Mouse (Mus musculus): ENCODE measurements at regions not wholly inside any gene's neighbourhood (a gene's known extent, or its start where the extent isn't known, plus 50 kb on each side); places are given as distances from the start of the nearest gene placed in this dataset.

DNA sequence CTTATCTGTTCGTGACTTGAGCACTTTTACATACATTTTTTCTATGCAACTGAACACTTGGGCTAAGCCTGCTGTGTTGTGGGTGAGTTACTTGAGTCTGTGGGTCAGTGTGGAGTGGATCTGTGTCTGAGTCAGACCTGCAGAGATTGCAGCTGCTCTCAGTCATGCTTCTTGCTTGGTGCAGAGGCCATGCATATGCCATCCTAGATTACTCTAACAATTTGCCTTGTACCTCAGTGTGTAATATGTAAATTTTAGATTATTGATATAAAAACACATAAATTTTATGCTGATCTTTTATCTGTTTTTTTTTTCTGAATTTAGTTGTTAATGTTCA lies 326.2 kb downstream of the 1700129C05Rik start:
- no peak for DNase-seq

GRCm38 (mm10) chr14:58815616-58816539 lies 326.8 kb downstream of the 1700129C05Rik start:
- DNase-seq: no peak

- DNase-seq: peak; percentile 14
Measured at GRCm38 (mm10) chr14:58812585-58812984, 330.1 kb downstream of the 1700129C05Rik start.

DNA sequence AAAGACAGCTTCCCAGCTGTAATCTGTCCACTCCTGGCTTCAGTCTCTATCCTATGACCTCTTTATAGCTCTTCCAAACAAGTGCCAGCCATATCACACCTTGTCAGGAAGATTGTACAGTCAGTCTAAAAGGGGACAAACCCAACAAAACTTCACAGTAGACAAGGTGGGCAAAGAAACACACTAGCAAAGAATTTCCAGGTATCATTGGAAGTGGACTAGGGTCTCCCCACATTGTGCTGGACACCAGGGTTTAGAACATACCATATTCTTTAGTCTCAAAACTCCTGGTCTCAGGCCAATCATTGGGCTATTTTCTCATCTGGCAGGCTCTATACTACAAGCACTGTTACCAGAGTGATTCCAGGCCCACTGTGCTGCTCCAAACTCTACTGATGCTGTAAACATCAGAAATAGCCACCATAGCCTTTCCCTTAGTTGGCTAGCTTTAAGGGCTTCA lies 341.3 kb downstream of the 1700129C05Rik start:
- DNase-seq: no peak

DNA sequence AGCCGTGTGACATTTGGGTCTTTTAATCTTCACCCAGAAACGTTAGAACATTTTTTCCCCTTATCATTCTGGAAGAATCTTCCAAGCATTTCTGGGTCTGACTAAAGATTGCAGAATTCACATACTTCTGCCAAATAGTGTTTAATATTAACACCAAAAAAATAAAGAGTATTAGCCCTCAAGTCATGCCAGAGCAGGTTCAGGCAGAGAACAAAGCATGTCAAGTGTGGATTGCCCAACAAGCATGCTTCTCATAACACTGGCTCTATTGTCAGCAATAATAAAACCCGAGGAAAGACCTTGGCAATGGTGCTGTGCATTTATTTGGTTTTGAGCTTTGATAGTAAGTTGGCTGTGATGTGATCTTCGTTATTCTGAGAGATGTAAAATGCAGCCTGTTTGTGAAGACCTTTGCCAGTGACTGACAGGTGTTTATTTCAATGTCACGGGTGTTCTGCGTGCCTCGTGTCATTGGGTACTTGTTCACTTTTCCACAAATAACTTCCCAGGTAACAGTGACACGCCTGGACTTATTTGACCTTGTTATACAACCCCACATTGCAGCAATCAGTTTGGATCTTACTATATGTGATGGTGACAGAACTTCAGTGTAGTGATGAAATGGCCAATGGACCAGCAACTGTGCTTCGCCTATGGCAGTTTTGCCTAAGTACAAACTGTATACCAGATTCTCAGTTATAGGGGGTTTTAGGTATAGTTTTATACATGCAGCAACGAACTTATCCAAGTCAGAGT lies 354.3 kb downstream of the 1700129C05Rik start:
- no peak for DNase-seq

DNA sequence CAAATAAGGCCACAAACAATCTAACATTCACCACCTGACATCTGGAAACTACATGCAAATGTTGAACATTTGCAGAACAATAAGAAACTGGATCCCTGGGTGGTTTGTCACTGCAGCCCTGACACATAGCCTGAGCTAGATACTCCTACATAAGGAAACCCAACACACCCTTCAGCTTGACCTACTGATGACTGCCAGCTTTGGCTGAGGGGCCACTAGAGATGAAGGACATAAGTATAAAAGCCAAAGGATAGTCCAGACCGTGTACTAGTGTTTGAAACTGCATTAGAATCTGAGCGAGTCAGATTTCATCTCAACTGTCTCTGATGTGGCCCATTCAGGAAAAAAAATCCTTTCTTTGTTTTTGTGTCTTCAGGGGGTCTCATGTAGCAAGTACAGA lies 355.1 kb downstream of the 1700129C05Rik start:
- no peak for DNase-seq

DNA sequence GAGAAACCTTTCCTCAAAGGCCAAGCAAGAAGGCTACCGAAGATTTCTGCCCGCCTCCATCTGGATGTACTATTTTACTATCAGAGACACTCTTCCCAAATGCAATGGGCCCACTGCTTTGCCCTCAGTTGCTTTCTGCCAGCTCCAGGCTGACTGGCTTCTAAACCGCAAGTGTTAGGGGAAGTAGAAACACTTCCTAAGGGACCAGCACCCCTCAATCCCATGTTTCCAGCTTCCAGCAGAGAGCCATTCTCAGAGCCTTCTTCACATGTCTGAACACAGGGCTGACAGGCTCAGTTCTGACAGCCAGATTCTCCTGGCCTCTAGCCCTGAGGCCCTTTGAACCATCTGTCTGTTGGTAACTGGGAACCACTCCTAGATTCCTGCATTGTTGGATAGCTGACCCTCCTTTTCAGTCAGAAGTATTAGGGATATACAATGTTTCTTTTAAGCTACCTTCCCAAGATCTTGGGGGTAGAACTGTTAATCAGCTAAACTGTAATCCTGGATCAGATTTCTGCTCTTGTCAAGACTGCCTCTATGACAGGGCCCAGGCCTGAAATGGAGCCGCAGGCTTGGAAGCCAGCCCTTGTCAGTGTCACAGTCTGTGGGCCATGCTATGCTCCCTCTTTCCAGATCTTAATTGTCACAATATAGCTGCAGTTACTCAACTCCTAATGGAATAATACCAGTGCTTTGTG lies 355.8 kb downstream of the 1700129C05Rik start:
- no peak for DNase-seq

DNA sequence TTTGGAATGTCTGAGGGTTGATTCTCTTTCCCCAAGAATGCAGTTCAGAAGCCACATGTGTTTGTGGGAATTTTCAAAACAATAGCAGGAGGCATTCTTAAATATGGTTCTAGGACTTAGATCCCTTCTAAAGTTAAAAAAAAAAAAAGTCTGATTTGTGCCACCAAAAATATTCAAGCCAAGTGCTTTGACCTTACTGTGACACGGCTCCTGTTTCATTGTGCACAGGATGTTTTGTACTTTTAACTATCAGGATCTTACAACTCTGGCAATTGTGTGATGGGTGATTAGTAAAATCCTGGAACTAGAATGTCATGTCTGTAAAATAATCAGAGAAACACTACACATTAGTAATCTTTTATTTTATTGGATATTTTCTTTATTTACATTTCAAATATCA lies 359.5 kb downstream of the 1700129C05Rik start:
- no peak for DNase-seq

DNA sequence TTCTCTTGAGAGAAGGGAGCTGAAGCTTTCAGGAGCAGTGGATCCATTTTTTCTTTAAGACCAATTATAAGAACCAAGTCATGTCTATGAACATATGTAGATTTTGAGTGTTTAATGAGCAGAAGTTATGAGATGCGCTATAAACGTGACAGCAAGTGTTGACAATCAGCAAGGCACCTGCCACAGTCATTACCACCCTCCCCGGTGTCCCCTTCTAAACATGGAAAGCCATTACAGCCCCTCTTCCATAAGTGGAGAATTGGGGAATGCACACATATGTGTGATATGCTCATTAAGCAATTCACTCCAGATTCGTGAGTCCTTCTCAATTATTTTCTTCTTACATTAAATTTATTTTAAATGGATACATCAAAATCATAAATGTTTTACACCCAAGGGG lies 362.4 kb downstream of the 1700129C05Rik start:
- no peak for DNase-seq

GRCm38 (mm10) chr14:58778675-58779074 lies 364.0 kb downstream of the 1700129C05Rik start:
- DNase-seq: peak; percentile 8

- DNase-seq: no peak
Measured at GRCm38 (mm10) chr14:58761291-58761690, 381.4 kb downstream of the 1700129C05Rik start.

- no peak for DNase-seq
Measured at GRCm38 (mm10) chr14:58759759-58760158, 382.9 kb downstream of the 1700129C05Rik start.

- DNase-seq: no peak
Measured at GRCm38 (mm10) chr14:58753781-58754180, 388.9 kb downstream of the 1700129C05Rik start.

- DNase-seq: no peak
Measured at GRCm38 (mm10) chr14:58753136-58753535, 389.6 kb downstream of the 1700129C05Rik start.

DNA sequence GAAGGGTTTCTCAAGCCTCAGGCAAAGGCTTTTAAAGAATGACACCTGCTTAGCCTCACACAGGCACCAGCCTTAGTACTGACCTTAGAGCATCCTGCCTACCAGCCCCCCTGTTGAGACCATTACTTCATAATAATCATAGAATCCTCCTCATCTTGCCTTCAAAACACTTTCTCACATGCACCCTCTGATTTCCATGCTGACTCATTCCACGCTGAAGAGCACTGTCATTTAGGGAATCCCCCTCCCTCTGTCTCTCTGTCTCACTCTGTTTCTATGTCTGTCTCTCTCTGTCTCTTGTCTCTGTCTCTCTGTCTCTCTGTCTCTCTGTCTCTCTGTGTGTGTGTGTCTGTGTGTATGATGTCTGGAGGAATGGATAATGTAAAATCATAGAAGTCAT lies 416.3 kb downstream of the 1700129C05Rik start:
- DNase-seq: no peak

GRCm38 (mm10) chr14:58714856-58715255 lies 427.8 kb downstream of the 1700129C05Rik start:
- no peak for DNase-seq

DNA sequence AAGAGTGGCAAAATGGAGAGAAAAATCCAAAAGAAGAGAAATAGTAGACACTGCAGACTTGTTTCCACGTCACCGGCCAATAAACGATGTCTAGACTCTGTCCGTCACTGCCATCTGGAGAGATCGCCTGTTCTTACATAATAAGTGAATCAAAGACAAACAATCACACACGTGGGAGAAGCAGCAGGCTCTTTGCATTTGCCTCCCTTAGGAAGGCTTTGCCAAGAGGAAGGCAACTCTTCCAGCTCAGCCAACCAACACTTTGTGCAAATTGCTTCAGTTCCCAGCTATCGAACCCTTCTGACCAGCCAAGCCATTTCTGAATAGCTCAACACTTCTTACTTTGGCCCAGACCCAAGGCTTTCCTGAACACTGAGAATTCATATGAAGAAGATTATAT lies 432.8 kb downstream of the 1700129C05Rik start:
- DNase-seq: no peak

DNA sequence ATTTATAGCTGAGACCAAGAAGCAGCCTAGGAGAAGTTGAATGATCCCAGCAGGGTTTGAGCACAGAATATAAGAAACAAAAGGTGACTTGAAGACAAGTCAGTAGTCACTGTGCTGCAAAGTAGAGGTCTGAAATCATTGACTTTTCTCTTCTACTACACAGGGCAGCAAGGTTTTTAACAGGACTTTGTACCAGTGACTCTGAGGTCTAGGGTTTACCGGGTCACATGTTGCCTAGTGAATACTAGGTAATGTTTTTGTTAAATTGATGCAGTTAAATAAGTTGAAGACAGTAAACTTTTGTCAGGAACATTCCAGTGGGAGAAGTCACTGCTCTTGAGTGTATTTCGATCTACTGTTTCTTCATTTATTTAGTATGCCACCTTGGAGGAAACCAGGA lies 433.4 kb downstream of the 1700129C05Rik start:
- no peak for DNase-seq

DNA sequence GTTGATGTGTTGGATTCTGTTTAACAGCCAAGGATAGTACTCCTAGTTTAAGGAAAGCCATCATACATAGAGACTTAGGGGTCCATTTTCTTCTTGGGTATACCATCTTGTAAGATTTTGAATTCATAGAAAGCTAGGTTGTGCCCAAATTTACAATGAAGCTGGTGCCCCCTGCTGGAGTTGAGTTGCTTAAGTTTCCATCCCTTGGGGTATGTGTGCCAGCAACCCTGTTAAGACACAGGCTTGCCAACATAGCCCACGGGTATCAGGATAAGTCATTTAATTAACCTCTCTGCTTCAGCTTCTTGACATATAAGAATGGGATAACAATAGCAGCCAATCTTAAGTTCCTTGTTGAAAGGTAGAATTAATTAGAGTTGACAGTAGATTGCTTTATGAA lies 440.9 kb downstream of the 1700129C05Rik start:
- peak; percentile 80 for DNase-seq

- DNase-seq: no peak
Measured at GRCm38 (mm10) chr14:58691129-58691828, 451.4 kb downstream of the 1700129C05Rik start.

DNA sequence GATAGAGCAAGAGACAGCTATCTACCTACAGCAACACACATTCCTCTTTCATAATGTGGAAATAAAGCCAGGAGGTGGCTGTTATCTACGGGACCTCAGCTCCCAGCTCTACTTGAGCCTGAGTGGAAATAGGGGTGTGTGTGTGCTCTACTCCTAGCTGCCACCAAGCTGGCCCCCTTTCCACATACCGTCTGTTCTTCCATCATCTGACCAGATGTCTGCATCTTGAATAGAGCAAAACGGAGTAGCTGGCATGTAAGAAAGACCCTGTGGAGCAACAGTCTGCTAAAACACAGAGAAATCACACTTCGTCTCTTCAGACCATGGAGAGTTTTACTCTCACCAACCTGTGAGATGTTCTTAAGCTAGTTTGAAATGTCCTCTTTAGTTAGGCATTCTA lies 454.9 kb downstream of the 1700129C05Rik start:
- no peak for DNase-seq

DNA sequence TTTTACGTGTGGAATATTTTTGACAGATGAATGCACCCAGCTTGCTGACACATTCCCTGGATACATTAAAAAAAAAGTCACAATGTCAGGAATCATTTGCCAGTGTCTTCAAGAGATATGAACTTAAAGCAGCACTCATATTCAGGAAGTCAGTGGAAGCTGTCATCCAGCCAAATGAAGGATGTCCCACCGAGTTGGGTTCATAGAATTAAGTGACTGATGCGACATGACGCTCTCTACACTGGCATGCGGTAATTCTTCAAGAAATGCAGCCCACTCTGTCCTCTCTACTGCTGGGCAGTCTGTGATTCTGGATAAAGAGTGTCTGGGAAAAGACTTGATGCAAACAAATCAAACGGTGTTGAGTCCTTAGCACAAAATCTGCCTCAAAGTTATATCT lies 463.9 kb downstream of the 1700129C05Rik start:
- DNase-seq: no peak

Measured in embryo, embryonic 11 days (tissue).